Mouse (Mus musculus) hindbrain, embryonic 13.5 days (tissue): ENCODE data around the gene Cnn3. TPM values are rescaled to one million over a fixed set of nuclear protein-coding genes. Genes with fewer than 3 reads are reported as not detected.

Experiments
- ATAC-seq: fragments of 200-750 bp; cut with Nextera tagmentation; 2 replicates; pipeline ENCODE4 v1.8.0; 2017; ENCODE audit warnings: moderate TSS enrichment; ENCODE audit not compliant: low FRiP score
- H3K27ac ChIP-seq: fragments of 300-500 bp; sonication (generic); 2 replicates; pipeline ENCODE4 v1.5.1; 2015; ENCODE audit warnings: inconsistent platforms, mild to moderate bottlenecking, moderate library complexity
- H3K27me3 ChIP-seq: fragments of 300-500 bp; sonication (generic); 2 replicates; pipeline ENCODE4 v1.6.1; 2015; ENCODE audit warnings: mild to moderate bottlenecking, inconsistent platforms
- H3K36me3 ChIP-seq: fragments of 300-500 bp; sonication (generic); 2 replicates; pipeline ENCODE4 v1.6.1; 2015; ENCODE audit warnings: mild to moderate bottlenecking, inconsistent platforms
- H3K4me1 ChIP-seq: fragments of 300-500 bp; sonication (generic); replicated peaks from 2 replicates; pipeline ENCODE4 v1.6.1; 2015; ENCODE audit warnings: inconsistent platforms
- H3K4me2 ChIP-seq: fragments of 300-500 bp; sonication (generic); 2 replicates; pipeline ENCODE4 v1.6.1; 2015; ENCODE audit warnings: inconsistent platforms, mild to moderate bottlenecking, moderate library complexity
- H3K4me3 ChIP-seq: fragments of 300-500 bp; sonication (generic); 2 replicates; pipeline ENCODE4 v1.5.1; 2015; ENCODE audit warnings: mild to moderate bottlenecking, inconsistent platforms
- H3K9ac ChIP-seq: fragments of 300-500 bp; sonication (generic); 2 replicates; pipeline ENCODE4 v1.6.1; 2015; ENCODE audit warnings: mild to moderate bottlenecking, inconsistent platforms
- H3K9me3 ChIP-seq: fragments of 300-500 bp; sonication (generic); 2 replicates; pipeline ENCODE4 v1.6.1; 2016; ENCODE audit warnings: inconsistent platforms
- WGBS: fragments of 180-500 bp; shearing (Covaris S2); methylation state at CpG from one replicate; pipeline ENCODE4 v1.1.7; 2015; 5-methylcytosine and 5-hydroxymethylcytosine counted together
- polyA plus RNA-seq: library from polyadenylated mRNA; unstranded; fragments of >200 nt; fragmentation: Nextera tagmentation; extraction: Ambion mirVana; gene quantifications from 2 replicates; pipeline ENCODE4 v1.2.1, GENCODE M21; 2015

The Cnn3 gene
- polyA plus RNA-seq, 1 experiment from 2014 or later, result 654 TPM

GRCm38 (mm10) chr3:121402096-121402495 lies 24.2 kb upstream of the Cnn3 start:
- no peak overlapping the region for H3K9ac ChIP-seq
- no peaks in the 10 kb centered on the region for H3K9me3 ChIP-seq
- no peak for ATAC-seq
- 90% methylated on average over 6 of the region's 6 CpGs for WGBS
- H3K4me3 ChIP-seq, result no peak overlapping the region
- H3K4me2 ChIP-seq, result no peak overlapping the region
- H3K27me3 ChIP-seq, result no peaks in the 10 kb centered on the region
- H3K27ac ChIP-seq, result no peak overlapping the region
- H3K4me1 ChIP-seq, result no peaks in the 10 kb centered on the region
- no peaks in the 10 kb centered on the region for H3K36me3 ChIP-seq

- H3K27me3 ChIP-seq, result no peaks in the 10 kb centered on the region
- 20% methylated on average over 5 of the region's 5 CpGs for WGBS
- no peaks in the 10 kb centered on the region for H3K9me3 ChIP-seq
- ATAC-seq, result no peak
- H3K9ac ChIP-seq, result no peak overlapping the region
- no peaks in the 10 kb centered on the region for H3K36me3 ChIP-seq
- H3K4me1 ChIP-seq, result no peaks in the 10 kb centered on the region
- no peak overlapping the region for H3K27ac ChIP-seq
- H3K4me3 ChIP-seq, result no peak overlapping the region
- H3K4me2 ChIP-seq, result no peak overlapping the region
These were observed 22.8 kb upstream of the Cnn3 start for GRCm38 (mm10) chr3:121403449-121403848.

- H3K27ac ChIP-seq, result no peak overlapping the region
- H3K27me3 ChIP-seq, result no peaks in the 10 kb centered on the region
- 81% methylated on average over 5 of the region's 5 CpGs for WGBS
- H3K36me3 ChIP-seq, result no peaks in the 10 kb centered on the region
- H3K4me1 ChIP-seq, result no peaks in the 10 kb centered on the region
- no peak overlapping the region for H3K4me2 ChIP-seq
- ATAC-seq, result no peak
- no peaks in the 10 kb centered on the region for H3K9me3 ChIP-seq
- H3K4me3 ChIP-seq, result no peak overlapping the region
- H3K9ac ChIP-seq, result no peak overlapping the region
These were observed 21.2 kb upstream of the Cnn3 start for GRCm38 (mm10) chr3:121405101-121405500.

- Histone ChIP-seq H3K4me3 (no peak overlapping the region), H3K36me3 (no peaks in the 10 kb centered on the region), H3K4me2 (no peak overlapping the region), H3K27me3 (no peaks in the 10 kb centered on the region), H3K27ac (no peak overlapping the region), H3K9ac (no peak overlapping the region), H3K9me3 (no peaks in the 10 kb centered on the region), H3K4me1 (no peaks in the 10 kb centered on the region)
- 80% methylated on average over 9 of the region's 9 CpGs for WGBS
- no peak for ATAC-seq
These were observed 18.9 kb upstream of the Cnn3 start for GRCm38 (mm10) chr3:121407417-121407816.

DNA sequence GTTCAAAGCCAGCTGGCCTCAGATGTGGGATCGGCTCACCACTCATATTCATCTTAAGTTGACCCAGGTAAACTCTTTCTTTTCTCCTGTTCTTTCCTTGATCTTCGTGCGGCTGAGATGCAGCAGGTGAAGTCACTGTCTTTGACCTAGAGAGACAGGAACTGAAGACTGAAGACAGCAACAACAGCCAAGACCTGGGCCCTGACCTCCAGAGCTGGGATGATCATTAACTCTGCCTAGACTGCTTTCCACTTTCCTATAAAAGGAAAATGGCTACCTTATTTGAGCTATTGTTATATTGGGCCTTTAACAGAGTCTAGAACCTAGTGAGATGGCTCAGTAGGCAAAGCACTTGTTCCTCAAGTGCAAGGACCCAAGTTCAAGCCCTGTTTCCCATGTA lies 17.9 kb upstream of the Cnn3 start:
- 91% methylated on average over 3 of the region's 3 CpGs for WGBS
- H3K9me3 ChIP-seq, result no peaks in the 10 kb centered on the region
- no peaks in the 10 kb centered on the region for H3K4me1 ChIP-seq

DNA sequence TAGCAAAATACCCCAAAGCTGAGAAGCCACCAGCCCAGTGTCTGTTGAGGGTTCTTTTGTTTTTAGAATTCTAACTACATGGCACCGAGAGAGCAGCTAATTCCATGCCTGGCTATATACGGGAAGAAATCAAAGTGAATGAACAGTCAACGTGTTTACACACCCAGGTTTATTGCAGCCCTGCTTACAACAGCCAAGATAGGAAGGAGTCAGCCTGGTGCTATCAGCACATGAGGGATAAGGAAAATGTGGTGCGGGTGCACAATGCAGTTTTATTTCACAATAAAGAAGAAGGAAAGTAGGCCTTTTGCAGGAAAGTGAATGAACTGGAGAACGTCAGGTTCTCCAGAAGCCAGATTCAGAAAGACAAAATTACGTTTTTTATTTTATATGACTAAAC lies 14.8 kb upstream of the Cnn3 start:
- Histone ChIP-seq H3K4me2 (no peak overlapping the region), H3K27ac (no peak overlapping the region), H3K9ac (no peak overlapping the region), H3K4me3 (no peak overlapping the region), H3K9me3 (no peaks in the 10 kb centered on the region), H3K4me1 (no peaks in the 10 kb centered on the region), H3K27me3 (no peaks in the 10 kb centered on the region), H3K36me3 (no peaks in the 10 kb centered on the region)
- whole genome bisulfite sequencing, result 85% methylated on average over 6 of the region's 6 CpGs
- no peak for ATAC-seq

More for the DNA sequence above, 17.9 kb upstream of the Cnn3 start:
- Histone ChIP-seq H3K9ac (no peak overlapping the region), H3K4me2 (no peak overlapping the region), H3K27ac (no peak overlapping the region), H3K27me3 (no peaks in the 10 kb centered on the region), H3K36me3 (no peaks in the 10 kb centered on the region), H3K4me3 (no peak overlapping the region)
- no peak for ATAC-seq

DNA sequence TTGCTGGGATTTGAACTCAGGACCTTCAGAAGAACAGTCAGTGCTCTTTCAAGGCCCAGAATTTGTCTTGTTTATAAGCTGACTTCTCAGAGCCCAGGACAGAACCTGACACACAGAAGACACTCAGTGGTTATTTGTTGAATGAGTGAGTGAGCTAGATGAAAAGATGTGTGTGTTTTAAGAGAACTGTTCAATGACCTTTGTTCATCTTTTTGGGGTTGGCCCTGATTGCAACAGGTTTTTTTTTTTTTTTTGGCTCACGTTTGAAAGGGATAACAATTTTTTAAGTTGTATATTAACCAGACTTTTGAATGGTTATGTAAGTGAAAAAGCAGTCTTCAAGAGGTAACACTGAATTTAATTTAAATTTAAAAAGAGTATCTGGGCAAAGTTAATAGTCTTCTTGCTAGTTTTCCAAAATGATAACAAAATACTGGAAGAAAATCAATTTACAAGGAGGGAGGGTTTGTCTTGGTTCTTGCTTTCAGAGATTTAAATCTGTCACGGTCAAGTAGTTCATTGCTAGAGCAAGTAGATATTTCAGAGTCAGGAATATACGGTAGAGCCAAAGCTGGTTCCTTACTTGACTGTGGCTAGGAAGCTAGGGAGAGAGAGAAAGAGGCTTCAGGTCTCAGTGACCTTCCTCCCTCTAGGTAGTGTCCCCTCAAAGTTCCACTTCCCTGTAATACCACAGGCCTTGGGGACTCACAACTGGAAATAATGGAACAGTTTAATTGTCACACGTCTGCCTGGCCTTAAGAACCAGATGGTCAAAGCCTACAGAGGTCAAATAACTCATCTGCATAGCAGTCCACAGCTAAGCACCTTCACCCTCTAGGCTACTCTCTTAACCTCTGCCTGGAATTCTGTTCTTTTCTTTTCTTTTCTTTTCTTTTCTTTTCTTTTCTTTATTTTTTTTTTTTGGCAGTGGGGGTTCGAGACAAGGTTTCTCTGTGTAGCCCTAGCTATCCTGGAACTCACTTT lies 9.8 kb upstream of the Cnn3 start:
- 73% methylated on average over 5 of the region's 5 CpGs for WGBS

GRCm38 (mm10) chr3:121417379-121418250 lies 8.7 kb upstream of the Cnn3 start:
- H3K4me1 ChIP-seq, result peaks cover 9% of the 10 kb centered on the region; the same call in 1 of the 2 replicates
- no peak overlapping the region for H3K4me3 ChIP-seq
- ATAC-seq, result no peak
- H3K27ac ChIP-seq, result no peak overlapping the region
- H3K4me2 ChIP-seq, result no peak overlapping the region
- H3K9ac ChIP-seq, result no peak overlapping the region
- no peaks in the 10 kb centered on the region for H3K9me3 ChIP-seq
- no peaks in the 10 kb centered on the region for H3K36me3 ChIP-seq
- H3K27me3 ChIP-seq, result no peaks in the 10 kb centered on the region
- 46% methylated on average over 14 of the region's 14 CpGs for WGBS

More for the DNA sequence above, 9.8 kb upstream of the Cnn3 start:
- Histone ChIP-seq H3K9ac (no peak overlapping the region), H3K4me3 (no peak overlapping the region), H3K4me2 (no peak overlapping the region), H3K4me1 (peaks cover 9% of the 10 kb centered on the region; the same call in 1 of the 2 replicates), H3K9me3 (no peaks in the 10 kb centered on the region), H3K36me3 (no peaks in the 10 kb centered on the region), H3K27ac (no peak overlapping the region), H3K27me3 (no peaks in the 10 kb centered on the region)
- no peak for ATAC-seq

DNA sequence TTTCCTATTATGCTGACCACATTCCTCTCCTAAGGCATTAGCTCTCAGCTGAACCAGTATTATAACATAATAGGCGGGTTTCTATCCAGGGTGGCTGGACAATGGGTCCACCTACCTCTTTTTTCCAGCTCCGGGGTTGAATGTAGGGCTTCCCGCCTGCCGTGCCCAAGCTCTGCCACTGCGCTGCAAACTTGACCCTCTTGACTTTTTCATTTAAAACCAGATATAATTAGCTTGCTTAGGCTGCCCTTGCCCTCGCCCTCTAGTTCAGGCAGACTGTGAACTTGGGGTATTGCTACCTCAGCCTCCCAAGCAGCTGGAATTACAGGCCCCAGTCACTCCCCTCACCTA lies 8.1 kb upstream of the Cnn3 start:
- Histone ChIP-seq H3K9ac (no peak overlapping the region), H3K27me3 (no peaks in the 10 kb centered on the region), H3K9me3 (no peaks in the 10 kb centered on the region), H3K4me1 (peaks cover 9% of the 10 kb centered on the region; the same call in 1 of the 2 replicates), H3K4me3 (no peak overlapping the region), H3K4me2 (no peak overlapping the region), H3K27ac (no peak overlapping the region), H3K36me3 (no peaks in the 10 kb centered on the region)
- ATAC-seq, result no peak
- 15% methylated on average over 6 of the region's 6 CpGs for WGBS

DNA sequence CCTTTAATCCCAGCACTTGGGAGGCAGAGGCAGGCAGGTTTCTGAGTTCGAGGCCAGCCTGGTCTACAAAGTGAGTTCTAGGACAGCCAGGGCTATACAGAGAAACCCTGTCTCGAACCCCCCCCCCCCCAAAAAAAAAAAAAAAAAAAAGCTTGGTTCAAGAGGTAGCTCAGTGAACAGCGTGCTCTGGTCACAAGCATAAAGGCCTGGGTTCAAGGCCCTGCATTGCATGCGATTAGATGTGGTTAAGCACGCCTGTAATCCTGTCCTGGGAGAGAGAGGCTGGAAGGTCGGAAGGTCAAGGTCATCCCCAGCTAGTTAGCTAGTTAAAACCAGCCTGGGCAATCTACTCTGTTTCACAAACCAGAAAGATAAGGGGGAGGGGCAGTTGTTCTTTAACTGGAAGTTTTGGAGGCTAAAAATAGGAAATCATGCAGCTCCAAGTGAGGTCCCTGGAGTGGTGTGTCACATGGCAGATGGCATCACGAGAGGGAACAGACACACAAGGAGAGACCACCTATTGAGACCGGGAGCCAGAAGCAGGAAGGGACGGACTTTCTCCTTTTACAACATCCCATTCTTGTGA lies 7.4 kb upstream of the Cnn3 start:
- Histone ChIP-seq H3K9me3 (no peaks in the 10 kb centered on the region), H3K4me2 (no peak overlapping the region), H3K4me1 (peaks cover 9% of the 10 kb centered on the region; the same call in 1 of the 2 replicates), H3K36me3 (no peaks in the 10 kb centered on the region), H3K4me3 (no peak overlapping the region), H3K27me3 (no peaks in the 10 kb centered on the region), H3K9ac (no peak overlapping the region), H3K27ac (no peak overlapping the region)
- 74% methylated on average over 9 of the region's 9 CpGs for WGBS
- ATAC-seq, result 0 out of 2 replicates have a peak, but pooled peaks have one; percentile 28

DNA sequence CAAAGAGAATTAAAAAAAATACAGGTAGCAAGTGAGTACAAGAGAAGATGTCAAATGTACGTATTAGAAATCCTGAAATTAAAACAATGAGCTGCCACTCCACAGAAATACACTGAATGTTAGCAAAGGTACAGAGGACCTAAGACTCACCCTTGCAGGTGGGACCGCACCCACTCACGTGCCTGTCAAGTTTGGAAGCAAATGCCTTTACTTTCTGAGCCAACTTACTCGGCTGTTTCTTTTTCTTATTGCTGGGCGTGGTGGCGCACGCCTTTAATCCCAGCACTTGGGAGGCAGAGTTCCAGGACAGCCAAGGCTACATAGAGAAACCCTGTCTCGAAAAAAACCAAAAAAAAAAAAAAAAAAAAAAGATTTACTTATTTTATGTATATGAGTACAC lies 3.9 kb upstream of the Cnn3 start:
- ATAC-seq, result no peak
- peaks cover 15% of the 10 kb centered on the region for H3K4me1 ChIP-seq
- 83% methylated on average over 8 of the region's 8 CpGs for WGBS
- H3K27me3 ChIP-seq, result 0 out of 2 replicates have a peak, but pooled peaks cover 5% of the 10 kb centered on the region
- H3K9ac ChIP-seq, result no peak overlapping the region
- H3K36me3 ChIP-seq, result no peaks in the 10 kb centered on the region
- H3K4me3 ChIP-seq, result no peak overlapping the region
- H3K27ac ChIP-seq, result no peak overlapping the region
- no peak overlapping the region for H3K4me2 ChIP-seq
- H3K9me3 ChIP-seq, result no peaks in the 10 kb centered on the region
